Mouse (Mus musculus) urinary bladder, postnatal 10 days (tissue): ENCODE data around the gene Gm21627.
"Not testable (repeated sequence)": the region's sequence is repeated elsewhere in the genome, so short reads cannot be mapped to it uniquely, and the experiment has no call there.

ENCODE experiments used
- DNase-seq: peaks from one replicate; pipeline ENCODE4 v3.0.0; 2022; ENCODE audit warnings: low spot score

Gene Gm21627

DNA sequence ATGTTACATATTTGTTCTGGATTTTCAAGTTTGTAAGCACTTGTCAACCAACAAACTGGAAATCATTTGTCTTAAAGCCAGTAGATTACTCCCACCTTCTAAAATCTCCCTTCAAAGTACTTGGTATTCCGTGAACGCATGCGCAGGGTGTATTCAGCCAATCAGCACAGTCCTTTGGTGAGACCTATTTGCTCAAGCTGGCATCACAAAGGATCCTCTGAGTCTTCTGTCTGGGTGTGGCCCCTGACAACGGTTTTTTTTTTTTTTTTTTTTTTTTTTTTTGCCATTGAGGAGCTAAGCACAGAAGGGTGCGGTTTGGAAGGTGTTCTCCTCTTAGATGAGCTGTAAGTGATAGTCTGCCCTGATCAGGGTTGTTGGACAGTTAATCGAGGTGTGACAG is at the start of gene Gm21627:
Gene Gm21627, plus strand, starts transcription at position 301 of the 400 bp plus-strand sequence.
- not testable (repeated sequence) for DNase-seq
